Mouse (Mus musculus) C3H10T1/2 (cell line): Measurements from ENCODE around the gene Htra3. TPM values are rescaled to one million over a fixed set of nuclear protein-coding genes. Genes with fewer than 3 reads are reported as not detected.

Experiments
- polyA plus RNA-seq, 2 experiments: library from polyadenylated mRNA; unstranded; fragments of >200 nt; fragmentation: generic; extraction: Trizol; gene quantifications; one replicate each; pipeline ENCODE4 v1.2.1; 2012; ENCODE audit warnings: missing spikeins in 2 of 2

Gene Htra3
- 10 to 100 TPM in 1 of 2 experiments, 1 to 10 TPM in 1; 2.1 to 25.1 TPM for polyA plus RNA-seq

DNA sequence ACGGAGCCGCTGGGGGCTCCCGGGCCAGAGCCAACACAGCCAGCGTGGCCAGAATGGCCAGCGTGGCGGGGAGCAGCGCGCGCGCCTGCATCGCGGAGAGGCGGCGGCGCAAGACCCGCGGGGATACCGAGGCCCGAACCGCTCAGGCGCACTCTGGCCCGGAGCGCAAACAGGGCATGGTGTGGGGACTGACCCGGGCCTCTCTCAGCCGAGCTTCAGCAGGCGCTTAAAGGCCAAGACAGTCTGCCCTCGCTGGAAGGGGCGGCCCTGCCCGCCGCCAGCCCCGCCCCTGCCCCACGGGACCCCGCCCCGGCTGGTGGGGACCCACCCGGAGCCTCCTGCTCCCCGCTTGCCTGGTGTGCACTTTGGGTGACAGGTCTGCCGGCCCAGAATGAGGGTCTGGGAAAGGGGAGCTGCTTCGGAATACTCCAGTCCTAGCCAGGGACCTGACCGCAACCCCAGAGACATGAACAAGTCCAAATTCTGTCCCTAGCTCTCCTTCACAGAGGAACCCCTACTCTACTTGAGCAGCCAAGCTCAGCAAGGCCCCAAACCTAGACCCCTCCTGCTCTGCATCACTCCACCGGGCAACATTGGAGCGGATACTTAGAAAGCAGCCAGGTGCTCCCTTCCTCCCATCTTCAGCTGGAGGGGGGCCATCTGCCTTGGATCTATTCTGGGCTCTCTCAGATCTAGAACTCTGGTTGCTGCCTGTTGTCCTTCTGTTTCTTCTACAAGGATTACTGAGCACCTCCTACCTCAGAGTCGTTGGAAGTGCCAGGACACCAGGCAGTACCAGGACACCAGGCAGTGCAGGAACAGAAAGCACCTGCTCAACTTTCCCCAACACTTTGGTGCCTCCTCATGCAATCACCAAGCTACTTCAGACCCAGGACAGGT lies at the start of gene Htra3:
Gene Htra3 (minus strand): TSS at position 527 of the 900 bp plus-strand sequence.

Other genes starting within 250 kb of the Htra3 start
- gene Cpz, start 154.1 kb downstream of the Htra3 start, polyA plus RNA-seq, result under 1 TPM; 0.09 to 0.52 TPM
- 1 to 10 TPM; 3.3 to 5.2 TPM for gene Trmt44, start 104.7 kb downstream of the Htra3 start, polyA plus RNA-seq
- gene Acox3, start 96.7 kb downstream of the Htra3 start, polyA plus RNA-seq, result 10 to 100 TPM in 1 of 2 experiments, 1 to 10 TPM in 1; 2.3 to 16.5 TPM
- under 1 TPM; 0.07 to 0.14 TPM for gene Sh3tc1, start 60.2 kb upstream of the Htra3 start, polyA plus RNA-seq
- gene Ablim2, start 78.1 kb upstream of the Htra3 start, polyA plus RNA-seq, result not detected
- 10 to 100 TPM in 1 of 2 experiments, 1 to 10 TPM in 1; 1.7 to 16.8 TPM for gene Afap1, start 213.5 kb upstream of the Htra3 start, polyA plus RNA-seq